Mouse (Mus musculus) gastrocnemius, postnatal 14 days (tissue): ENCODE data around the gene Top2a. TPM values are rescaled to one million over a fixed set of nuclear protein-coding genes. Genes with fewer than 3 reads are reported as not detected.

ENCODE experiments used
- total RNA-seq, 2 experiments: library from RNA; stranded (reverse); gene quantifications; 2 replicates each; pipeline ENCODE4 v1.2.3; 2021

The Top2a gene
- total RNA-seq, 2 experiments from 2014 or later: 13.8 to 16.9 TPM

Other genes starting within 250 kb of the Top2a start
- 10 to 100 TPM; 27.3 to 64.6 TPM for gene Nr1d1, start 248.9 kb downstream of the Top2a start, total RNA-seq
- 10 to 100 TPM; 49.0 to 55.3 TPM for gene Msl1, start 228.7 kb downstream of the Top2a start, total RNA-seq
- 10 to 100 TPM; 20.1 to 21.5 TPM for gene Casc3, start 219.3 kb downstream of the Top2a start, total RNA-seq
- 1 to 10 TPM in 1 of 2 experiments, under 1 TPM in 1; 0.49 to 1.1 TPM for gene Rapgefl1, start 187.4 kb downstream of the Top2a start, total RNA-seq
- gene Wipf2, start 160.6 kb downstream of the Top2a start, total RNA-seq: 1 to 10 TPM; 4.4 to 4.6 TPM
- 1 to 10 TPM in 1 of 2 experiments, under 1 TPM in 1; 0.78 to 1.3 TPM for gene Cdc6, start 116.4 kb downstream of the Top2a start, total RNA-seq
- gene Rara, start 96.4 kb downstream of the Top2a start, total RNA-seq: 10 to 100 TPM; 13.7 to 19.7 TPM
- gene Gjd3, start 41.2 kb downstream of the Top2a start, total RNA-seq: not detected
- gene Igfbp4, start 17.1 kb upstream of the Top2a start, total RNA-seq: 100 to 1,000 TPM in 1 of 2 experiments, 10 to 100 TPM in 1; 76.9 to 104 TPM
- under 1 TPM in 1 of 2 experiments, not detected in 1; 0.10 TPM for gene Tns4, start 65.1 kb upstream of the Top2a start, total RNA-seq
- gene Ccr7, start 130.9 kb upstream of the Top2a start, total RNA-seq: under 1 TPM; 0.10 to 0.11 TPM
- gene Smarce1, start 206.8 kb upstream of the Top2a start, total RNA-seq: 10 to 100 TPM; 35.8 to 45.7 TPM
- gene Krt222, start 219.9 kb upstream of the Top2a start, total RNA-seq: 10 to 100 TPM in 1 of 2 experiments, 1 to 10 TPM in 1; 8.9 to 11.4 TPM